Mouse (Mus musculus) G1E (cell line): ENCODE results near the gene Methig1. TPM values are rescaled to one million over a fixed set of nuclear protein-coding genes. Genes with fewer than 3 reads are reported as not detected.
"Not testable (repeated sequence)": the region's sequence is repeated elsewhere in the genome, so short reads cannot be mapped to it uniquely, and the experiment has no call there.

Experiments
- ATAC-seq: 2 replicates; pipeline ENCODE4 v1.8.0; 2016; ENCODE audit warnings: mild to moderate bottlenecking; ENCODE audit not compliant: insufficient number of reproducible peaks, poor library complexity, low FRiP score, severe bottlenecking; ENCODE audit errors: extremely low read depth
- DNase-seq: peaks from one replicate; pipeline ENCODE4 v3.0.0; 2012; ENCODE audit warnings: low spot score
- H3K27me3 ChIP-seq: 2 replicates; pipeline ENCODE4 v1.6.1; 2012; ENCODE audit warnings: mild to moderate bottlenecking, low read length, inconsistent platforms; ENCODE audit not compliant: insufficient read depth
- H3K36me3 ChIP-seq: replicated peaks from 2 replicates; pipeline ENCODE3; 2012; ENCODE audit warnings: mild to moderate bottlenecking, inconsistent platforms
- H3K4me1 ChIP-seq: 2 replicates; pipeline ENCODE4 v1.6.1; 2012; ENCODE audit warnings: low read depth, low read length, inconsistent platforms, mixed read lengths; ENCODE audit not compliant: insufficient read depth
- H3K4me3 ChIP-seq: 2 replicates; pipeline ENCODE4 v1.5.1; 2012; ENCODE audit warnings: low read depth, mild to moderate bottlenecking, inconsistent platforms, low read length, moderate library complexity, mixed read lengths
- H3K9me3 ChIP-seq: replicated peaks from 2 replicates; pipeline ENCODE4 v1.6.1; 2012; ENCODE audit warnings: inconsistent platforms
- CTCF ChIP-seq: IDR thresholded peaks from 2 replicates; pipeline ENCODE4 v1.5.1; 2012; ENCODE audit warnings: low read depth, low read length, inconsistent platforms, mixed read lengths
- GATA1 ChIP-seq: IDR thresholded peaks from 2 replicates; pipeline ENCODE4 v1.6.1; 2012; ENCODE audit warnings: borderline replicate concordance, low read length, inconsistent platforms, mixed read lengths
- GATA2 ChIP-seq: IDR thresholded peaks from 2 replicates; pipeline ENCODE4 v1.6.1; 2012; ENCODE audit warnings: low read depth, low read length, inconsistent platforms, borderline replicate concordance
- POLR2AphosphoS5 ChIP-seq: IDR thresholded peaks from 2 replicates; pipeline ENCODE4 v1.6.1; 2012; ENCODE audit warnings: low read depth, low read length, inconsistent platforms; ENCODE audit not compliant: insufficient replicate concordance
- TAL1 ChIP-seq: conservative IDR thresholded peaks from 2 replicates; pipeline ENCODE4 v1.6.1; 2012; ENCODE audit warnings: low read depth, low read length, inconsistent platforms, mixed read lengths
- polyA plus RNA-seq: library from polyadenylated mRNA; stranded (reverse); fragments of >175 nt; gene quantifications from 2 replicates; pipeline ENCODE4 v1.2.3, GENCODE M21; 2012
- total RNA-seq, 2 experiments: library from RNA; stranded (forward) in 1 of 2; stranded (reverse) in 1 of 2; fragments of 200-1000 nt in 1 of 2; fragments of >200 nt in 1 of 2; fragmentation: Nextera tagmentation in 1 of 2; gene quantifications; 2 replicates each; pipeline ENCODE4 v1.2.3; 2014 to 2017

Methig1 gene
- total and polyA plus RNA-seq, 3 experiments: 0.22 TPM; not detected in 2

- H3K27me3 ChIP-seq: peaks cover 46% of the 10 kb centered on the region
- H3K9me3 ChIP-seq: 0 out of 2 replicates have a peak, but pooled peaks cover 2% of the 10 kb centered on the region
- H3K4me3 ChIP-seq: no peak overlapping the region
- ATAC-seq: no peak
- DNase-seq: no peak
- no peaks in the 10 kb centered on the region for H3K36me3 ChIP-seq
- no peaks in the 10 kb centered on the region for H3K4me1 ChIP-seq
- TF ChIP-seq TAL1: no peak
- no peak for TF ChIP-seq GATA1
- TF ChIP-seq GATA2: no peak
- no peak for TF ChIP-seq POLR2AphosphoS5
- TF ChIP-seq CTCF: no peak
Observed at GRCm38 (mm10) chr15:100367119-100367518, 14.2 kb downstream of the Methig1 start.

- H3K36me3 ChIP-seq: no peaks in the 10 kb centered on the region
- TF ChIP-seq CTCF (0 out of 2 replicates have a peak, but pooled peaks have one; percentile 5), POLR2AphosphoS5 (no peak)
- H3K4me3 ChIP-seq: no peak overlapping the region
- ATAC-seq (no peak; the same call in 1 of the 2 replicates), DNase-seq (no peak)
- peaks cover 9% of the 10 kb centered on the region for H3K27me3 ChIP-seq
- no peaks in the 10 kb centered on the region for H3K9me3 ChIP-seq
- peaks cover 15% of the 10 kb centered on the region for H3K4me1 ChIP-seq
Observed at GRCm38 (mm10) chr15:100375066-100375465, 22.1 kb downstream of the Methig1 start.

GRCm38 (mm10) chr15:100377847-100378505 is 25.0 kb downstream of the Methig1 start:
- peak; percentile 18; the same call in 1 of the 2 replicates for ATAC-seq
- not testable (repeated sequence) for H3K9me3 ChIP-seq, H3K27me3 ChIP-seq

GRCm38 (mm10) chr15:100379658-100380057 is 26.7 kb downstream of the Methig1 start:
- DNase-seq (no peak), ATAC-seq (no peak)
- Histone ChIP-seq H3K9me3 (no peaks in the 10 kb centered on the region), H3K27me3 (no peaks in the 10 kb centered on the region), H3K4me3 (no peak overlapping the region), H3K4me1 (peaks cover 16% of the 10 kb centered on the region), H3K36me3 (no peaks in the 10 kb centered on the region)
- no peak for TF ChIP-seq POLR2AphosphoS5
- TF ChIP-seq CTCF: no peak
- no peak for TF ChIP-seq TAL1
- TF ChIP-seq GATA1: no peak
- TF ChIP-seq GATA2: no peak

More at GRCm38 (mm10) chr15:100377847-100378505, 25.0 kb downstream of the Methig1 start:
- not testable (repeated sequence) for H3K4me3 ChIP-seq, DNase-seq, H3K36me3 ChIP-seq
- H3K4me1 ChIP-seq: peaks cover 16% of the 10 kb centered on the region

- Histone ChIP-seq H3K36me3 (no peaks in the 10 kb centered on the region), H3K27me3 (no peaks in the 10 kb centered on the region), H3K9me3 (no peaks in the 10 kb centered on the region), H3K4me3 (no peak overlapping the region), H3K4me1 (peaks cover 16% of the 10 kb centered on the region)
- no peak for TF ChIP-seq POLR2AphosphoS5
- no peak for TF ChIP-seq GATA2
- no peak for TF ChIP-seq CTCF
- TF ChIP-seq TAL1: no peak
- TF ChIP-seq GATA1: no peak
- DNase-seq (no peak), ATAC-seq (no peak)
Observed at GRCm38 (mm10) chr15:100380104-100380503, 27.2 kb downstream of the Methig1 start.

GRCm38 (mm10) chr15:100385705-100386104 is 32.8 kb downstream of the Methig1 start:
- DNase-seq (no peak), ATAC-seq (no peak)
- Histone ChIP-seq H3K27me3 (no peaks in the 10 kb centered on the region), H3K36me3 (peaks cover 33% of the 10 kb centered on the region), H3K4me3 (no peak overlapping the region), H3K4me1 (peaks cover 25% of the 10 kb centered on the region), H3K9me3 (no peaks in the 10 kb centered on the region)
- TF ChIP-seq GATA1: no peak
- TF ChIP-seq TAL1: no peak
- no peak for TF ChIP-seq GATA2
- no peak for TF ChIP-seq CTCF
- no peak for TF ChIP-seq POLR2AphosphoS5
